Mouse (Mus musculus): ENCODE measurements around the gene Vmn1r183.

DNA sequence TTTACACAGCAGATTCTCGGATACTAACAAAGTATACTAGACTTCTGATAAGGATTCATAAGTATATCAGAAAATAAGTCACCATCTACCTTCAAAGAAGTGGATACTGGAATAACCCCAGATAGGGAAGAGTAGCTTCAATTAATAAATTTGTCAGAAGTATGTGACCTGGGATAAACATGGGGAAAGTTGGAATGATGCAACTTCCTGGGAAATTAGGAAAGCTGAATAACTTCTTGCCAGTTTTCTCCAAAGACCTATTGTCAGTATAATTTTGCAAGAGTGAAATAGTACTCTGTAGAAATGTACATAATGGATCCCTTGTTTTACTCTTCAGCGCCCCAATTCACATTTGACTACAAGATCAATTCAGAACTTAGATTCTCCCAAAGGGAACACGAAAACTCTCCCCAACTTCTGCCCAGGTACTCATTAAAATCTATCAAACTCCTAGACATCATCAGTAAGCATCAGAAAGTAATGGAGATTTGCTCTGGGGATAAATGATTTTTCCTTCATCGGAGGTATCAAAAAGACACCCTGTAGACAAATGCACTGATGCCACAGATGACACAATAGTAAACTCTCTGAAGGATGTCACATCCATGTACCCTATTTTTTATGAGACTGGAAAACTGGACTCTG, at the start of gene Vmn1r183:
- TF ChIP-seq CTCF (IDR thresholded peaks at IDR 0.05; ENCODE audit: borderline replicate concordance, insufficient read depth, low read length) (no peak), POLR2A (IDR thresholded peaks at IDR 0.05; ENCODE audit: low read depth, low read length) (no peak)

All from embryonic fibroblast, embryonic 13.5 days (primary cell).